Mouse (Mus musculus): Measurements from ENCODE around the gene Dct. TPM values are rescaled to one million over a fixed set of nuclear protein-coding genes. Genes with fewer than 3 reads are reported as not detected.

Gene Dct
- polyA plus RNA-seq, 1 experiment from 2014 or later: 1.2 TPM

DNA sequence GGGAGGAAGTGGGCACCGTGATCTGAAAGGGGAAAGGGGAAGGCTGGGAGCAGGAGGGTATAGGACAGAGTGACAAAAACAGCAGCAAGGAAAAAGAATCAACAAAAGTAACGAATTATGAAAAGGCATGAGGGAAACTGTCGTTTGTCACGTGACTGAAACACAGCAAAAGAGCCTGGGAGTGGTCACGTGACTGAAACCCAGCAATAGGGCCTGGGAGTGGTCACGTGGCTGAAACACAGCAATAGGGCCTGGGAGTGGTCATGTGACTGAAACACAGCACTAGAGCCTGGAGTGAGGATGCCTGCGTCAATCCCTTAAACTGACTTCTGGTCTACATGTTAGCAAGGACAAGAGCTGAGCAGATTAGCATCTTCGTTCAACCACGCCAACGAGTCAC, 63.6 kb downstream of the Dct start:
- Histone ChIP-seq H3K4me1 (no peaks in the 10 kb centered on the region), H3K27me3 (no peaks in the 10 kb centered on the region), H3K36me3 (no peaks in the 10 kb centered on the region), H3K4me2 (no peak overlapping the region), H3K9me3 (no peaks in the 10 kb centered on the region), H3K27ac (no peak overlapping the region), H3K4me3 (no peak overlapping the region), H3K9ac (no peak overlapping the region)
- 89% methylated on average over 10 of the region's 10 CpGs for WGBS
- no peak for ATAC-seq (ENCODE audit: borderline replicate concordance, extremely low read depth, low FRiP score, low TSS enrichment)

DNA sequence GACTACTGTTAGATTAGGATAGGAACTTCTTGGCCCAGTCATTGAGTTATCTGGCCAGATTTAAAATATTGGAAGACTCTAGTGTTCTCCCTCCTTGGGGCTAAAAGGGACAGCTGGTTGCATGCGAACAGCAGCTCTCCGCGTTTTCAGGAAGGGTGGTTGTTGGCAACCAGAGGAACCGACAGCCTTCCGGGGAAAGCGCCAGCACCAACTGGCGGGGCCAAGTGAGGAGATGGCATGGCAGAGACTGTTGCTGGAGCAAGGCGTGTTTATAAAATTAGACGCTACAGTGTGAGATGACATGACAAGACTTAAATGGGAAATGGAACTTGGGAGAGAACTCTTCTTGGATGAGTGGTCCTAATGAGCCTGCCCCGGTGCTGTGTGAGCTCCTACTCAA, 70.5 kb downstream of the Dct start:
- Histone ChIP-seq H3K4me1 (no peaks in the 10 kb centered on the region), H3K27ac (no peak overlapping the region), H3K4me3 (no peak overlapping the region), H3K4me2 (no peak overlapping the region), H3K9me3 (no peaks in the 10 kb centered on the region), H3K36me3 (no peaks in the 10 kb centered on the region), H3K27me3 (no peaks in the 10 kb centered on the region), H3K9ac (no peak overlapping the region)
- WGBS: 86% methylated on average over 10 of the region's 10 CpGs
- ATAC-seq (ENCODE audit: borderline replicate concordance, extremely low read depth, low FRiP score, low TSS enrichment): no peak

DNA sequence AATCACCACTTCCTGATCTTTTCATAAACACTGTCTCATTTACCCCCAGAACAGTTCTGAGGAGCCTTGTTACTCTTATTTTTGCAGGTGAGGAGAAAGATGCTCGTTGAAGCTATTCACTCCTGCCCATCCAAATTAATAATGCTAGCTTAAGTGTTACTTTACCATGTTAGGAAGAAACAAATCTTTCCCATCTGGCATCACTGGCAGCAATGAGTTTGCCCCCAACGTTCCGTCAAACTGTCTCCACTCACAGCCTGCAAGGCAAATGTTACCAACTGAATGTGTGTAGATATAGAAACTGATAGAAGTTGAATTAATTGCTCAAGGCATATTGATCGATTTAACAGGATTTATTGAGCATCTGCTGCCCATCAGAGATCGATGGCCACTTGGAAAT, 79.5 kb downstream of the Dct start:
- Histone ChIP-seq H3K4me1 (no peaks in the 10 kb centered on the region), H3K4me3 (no peak overlapping the region), H3K27ac (no peak overlapping the region), H3K9me3 (no peaks in the 10 kb centered on the region), H3K27me3 (no peaks in the 10 kb centered on the region), H3K9ac (no peak overlapping the region), H3K36me3 (no peaks in the 10 kb centered on the region), H3K4me2 (no peak overlapping the region)
- no peak for ATAC-seq (ENCODE audit: borderline replicate concordance, extremely low read depth, low FRiP score, low TSS enrichment)
- 91% methylated on average over 5 of the region's 5 CpGs for WGBS

Other genes starting within 250 kb of the Dct start
- 35.5 and 35.7 TPM in 2 replicates for gene Tgds, start 80.5 kb upstream of the Dct start, polyA plus RNA-seq (2015; fragmentation: Nextera tagmentation; extraction: Ambion mirVana)
- gene Gpr180, start 84.9 kb upstream of the Dct start, polyA plus RNA-seq (2015; fragmentation: Nextera tagmentation; extraction: Ambion mirVana): 60.6 and 60.8 TPM in 2 replicates
- 0.72 and 0.96 TPM in 2 replicates for gene Sox21, start 184.8 kb upstream of the Dct start, polyA plus RNA-seq (2015; fragmentation: Nextera tagmentation; extraction: Ambion mirVana)
- not detected in 2 replicates for gene Gm9376, start 214.7 kb upstream of the Dct start, polyA plus RNA-seq (2015; fragmentation: Nextera tagmentation; extraction: Ambion mirVana)